Mouse (Mus musculus) embryonic facial prominence, embryonic 15.5 days (tissue): ENCODE measurements around the gene Cul4a. TPM values are rescaled to one million over a fixed set of nuclear protein-coding genes. Genes with fewer than 3 reads are reported as not detected.

Experiments used
- ATAC-seq: fragments of 200-750 bp; cut with Nextera tagmentation; 2 replicates; pipeline ENCODE4 v1.8.0; 2017; ENCODE audit warnings: low read depth, moderate TSS enrichment; ENCODE audit not compliant: insufficient number of reproducible peaks, low FRiP score, low TSS enrichment
- H3K27ac ChIP-seq: fragments of 300-500 bp; sonication (generic); replicated peaks from 2 replicates; pipeline ENCODE4 v1.5.1; 2015; ENCODE audit warnings: mild to moderate bottlenecking, inconsistent platforms
- H3K27me3 ChIP-seq: fragments of 300-500 bp; sonication (generic); 2 replicates; pipeline ENCODE4 v1.6.1; 2015; ENCODE audit warnings: inconsistent platforms
- H3K36me3 ChIP-seq: fragments of 300-500 bp; sonication (generic); 2 replicates; pipeline ENCODE4 v1.6.1; 2015; ENCODE audit warnings: mild to moderate bottlenecking, inconsistent platforms
- H3K4me1 ChIP-seq: fragments of 300-500 bp; sonication (generic); 2 replicates; pipeline ENCODE4 v1.6.1; 2015; ENCODE audit warnings: inconsistent platforms
- H3K4me2 ChIP-seq: fragments of 300-500 bp; sonication (generic); replicated peaks from 2 replicates; pipeline ENCODE4 v1.6.1; 2015; ENCODE audit warnings: mild to moderate bottlenecking, inconsistent platforms
- H3K4me3 ChIP-seq: fragments of 300-500 bp; sonication (generic); replicated peaks from 2 replicates; pipeline ENCODE4 v1.5.1; 2015; ENCODE audit warnings: mild to moderate bottlenecking, inconsistent platforms
- H3K9ac ChIP-seq: fragments of 300-500 bp; sonication (generic); 2 replicates; pipeline ENCODE4 v1.6.1; 2015; ENCODE audit warnings: inconsistent platforms
- H3K9me3 ChIP-seq: fragments of 300-500 bp; sonication (generic); replicated peaks from 2 replicates; pipeline ENCODE4 v1.6.1; 2016; ENCODE audit warnings: inconsistent platforms
- WGBS: fragments of 180-500 bp; shearing (Covaris S2); methylation state at CpG from one replicate; pipeline ENCODE4 v1.1.7; 2015; 5-methylcytosine and 5-hydroxymethylcytosine counted together
- polyA plus RNA-seq: library from polyadenylated mRNA; unstranded; fragments of >200 nt; fragmentation: Nextera tagmentation; extraction: Ambion mirVana; gene quantifications from 2 replicates; pipeline ENCODE4 v1.2.1, GENCODE M21; 2015

Cul4a gene
- polyA plus RNA-seq, 1 experiment from 2014 or later, result 106 TPM

- Histone ChIP-seq H3K27ac (no peak overlapping the region), H3K4me1 (no peaks in the 10 kb centered on the region), H3K9ac (no peak overlapping the region), H3K9me3 (no peaks in the 10 kb centered on the region), H3K27me3 (no peaks in the 10 kb centered on the region), H3K36me3 (peaks cover 98% of the 10 kb centered on the region), H3K4me3 (no peak overlapping the region), H3K4me2 (no peak overlapping the region)
- WGBS, result 90% methylated on average over 6 of the region's 6 CpGs
- no peak for ATAC-seq
Measured at GRCm38 (mm10) chr8:13139641-13140182, 34.3 kb downstream of the Cul4a start.

- WGBS, result 89% methylated on average over 5 of the region's 5 CpGs
- Histone ChIP-seq H3K36me3 (peaks cover 98% of the 10 kb centered on the region), H3K4me2 (no peak overlapping the region), H3K4me3 (no peak overlapping the region), H3K27me3 (no peaks in the 10 kb centered on the region), H3K27ac (no peak overlapping the region), H3K9ac (no peak overlapping the region), H3K9me3 (no peaks in the 10 kb centered on the region), H3K4me1 (no peaks in the 10 kb centered on the region)
- no peak for ATAC-seq
Measured at GRCm38 (mm10) chr8:13141681-13142080, 36.3 kb downstream of the Cul4a start.

GRCm38 (mm10) chr8:13148476-13148875 is 43.1 kb downstream of the Cul4a start:
- no peak overlapping the region for H3K9ac ChIP-seq
- H3K27ac ChIP-seq, result no peak overlapping the region
- H3K4me3 ChIP-seq, result no peak overlapping the region
- 88% methylated on average over 2 of the region's 2 CpGs for WGBS
- ATAC-seq, result no peak
- H3K36me3 ChIP-seq, result peaks cover 65% of the 10 kb centered on the region
- no peaks in the 10 kb centered on the region for H3K27me3 ChIP-seq
- no peaks in the 10 kb centered on the region for H3K4me1 ChIP-seq
- H3K4me2 ChIP-seq, result no peak overlapping the region
- no peaks in the 10 kb centered on the region for H3K9me3 ChIP-seq

- Histone ChIP-seq H3K4me3 (no peak overlapping the region), H3K27ac (no peak overlapping the region), H3K36me3 (peaks cover 59% of the 10 kb centered on the region), H3K4me1 (no peaks in the 10 kb centered on the region), H3K4me2 (no peak overlapping the region), H3K27me3 (no peaks in the 10 kb centered on the region), H3K9me3 (no peaks in the 10 kb centered on the region), H3K9ac (no peak overlapping the region)
- WGBS, result 97% methylated on average over 2 of the region's 2 CpGs
- ATAC-seq, result no peak
Measured at GRCm38 (mm10) chr8:13149287-13149686, 43.9 kb downstream of the Cul4a start.

GRCm38 (mm10) chr8:13149866-13150265 is 44.4 kb downstream of the Cul4a start:
- H3K27me3 ChIP-seq, result no peaks in the 10 kb centered on the region
- no peak overlapping the region for H3K4me2 ChIP-seq
- ATAC-seq, result no peak
- H3K36me3 ChIP-seq, result peaks cover 53% of the 10 kb centered on the region
- no peak overlapping the region for H3K27ac ChIP-seq
- no peaks in the 10 kb centered on the region for H3K4me1 ChIP-seq
- H3K9ac ChIP-seq, result no peak overlapping the region
- no peak overlapping the region for H3K4me3 ChIP-seq
- no peaks in the 10 kb centered on the region for H3K9me3 ChIP-seq
- WGBS, result 51% methylated on average over 5 of the region's 5 CpGs

GRCm38 (mm10) chr8:13150929-13151328 is 45.5 kb downstream of the Cul4a start:
- Histone ChIP-seq H3K9ac (no peak overlapping the region), H3K27ac (no peak overlapping the region), H3K36me3 (peaks cover 43% of the 10 kb centered on the region), H3K4me1 (no peaks in the 10 kb centered on the region), H3K9me3 (no peaks in the 10 kb centered on the region), H3K4me3 (no peak overlapping the region), H3K4me2 (no peak overlapping the region), H3K27me3 (no peaks in the 10 kb centered on the region)
- ATAC-seq, result no peak
- WGBS, result 79% methylated on average over 2 of the region's 2 CpGs

- Histone ChIP-seq H3K4me1 (peaks cover 4% of the 10 kb centered on the region; the same call in 1 of the 2 replicates), H3K4me2 (no peak overlapping the region)
Measured at GRCm38 (mm10) chr8:13154099-13154498, 48.7 kb downstream of the Cul4a start.

GRCm38 (mm10) chr8:13155358-13155757 is 49.9 kb downstream of the Cul4a start:
- no peak overlapping the region for H3K4me3 ChIP-seq
- H3K36me3 ChIP-seq, result 0 out of 2 replicates have a peak, but pooled peaks cover 5% of the 10 kb centered on the region
- H3K27me3 ChIP-seq, result no peaks in the 10 kb centered on the region
- H3K4me2 ChIP-seq, result no peak overlapping the region
- H3K9ac ChIP-seq, result no peak overlapping the region
- no peak overlapping the region for H3K27ac ChIP-seq
- H3K4me1 ChIP-seq, result peaks cover 11% of the 10 kb centered on the region
- whole genome bisulfite sequencing, result 69% methylated on average over 9 of the region's 9 CpGs
- ATAC-seq, result no peak
- H3K9me3 ChIP-seq, result no peaks in the 10 kb centered on the region

More at GRCm38 (mm10) chr8:13154099-13154498, 48.7 kb downstream of the Cul4a start:
- no peak for ATAC-seq
- Histone ChIP-seq H3K9ac (no peak overlapping the region), H3K27me3 (no peaks in the 10 kb centered on the region), H3K36me3 (peaks cover 15% of the 10 kb centered on the region), H3K27ac (no peak overlapping the region), H3K9me3 (no peaks in the 10 kb centered on the region), H3K4me3 (no peak overlapping the region)
- WGBS, result 72% methylated on average over 9 of the region's 9 CpGs

- Histone ChIP-seq H3K27ac (no peak overlapping the region), H3K4me1 (peaks cover 14% of the 10 kb centered on the region), H3K4me3 (no peak overlapping the region), H3K9me3 (no peaks in the 10 kb centered on the region), H3K4me2 (no peak overlapping the region), H3K27me3 (no peaks in the 10 kb centered on the region), H3K9ac (no peak overlapping the region), H3K36me3 (no peaks in the 10 kb centered on the region)
- no peak for ATAC-seq
- 75% methylated on average over 12 of the region's 12 CpGs for WGBS
Measured at GRCm38 (mm10) chr8:13156327-13157097, 51.1 kb downstream of the Cul4a start.

- Histone ChIP-seq H3K4me3 (peak within 1 kb of the TSS; percentile 100), H3K9me3 (no peaks in the 10 kb centered on the region), H3K27me3 (no peaks in the 10 kb centered on the region), H3K36me3 (no peaks in the 10 kb centered on the region), H3K4me2 (peak within 1 kb of the TSS; percentile 89), H3K27ac (peak within 1 kb of the TSS; percentile 74), H3K9ac (peak within 1 kb of the TSS; percentile 95), H3K4me1 (peaks cover 21% of the 10 kb centered on the region)
- WGBS, result 1% methylated on average over 49 of the region's 50 CpGs
- ATAC-seq, result peak; percentile 93
Measured at GRCm38 (mm10) chr8:13158718-13159376, 53.4 kb downstream of the Cul4a start, which contains the start of gene Lamp1. Gene Lamp1 (plus strand): TSS chr8:13159161.

GRCm38 (mm10) chr8:13159377-13159881 is 54.0 kb downstream of the Cul4a start:
- Histone ChIP-seq H3K27me3 (no peaks in the 10 kb centered on the region), H3K9ac (peak overlapping the region; percentile 95), H3K27ac (peak overlapping the region; percentile 72), H3K36me3 (no peaks in the 10 kb centered on the region), H3K4me1 (peaks cover 21% of the 10 kb centered on the region), H3K4me2 (peak overlapping the region; percentile 89), H3K4me3 (peak overlapping the region; percentile 100), H3K9me3 (no peaks in the 10 kb centered on the region)
- WGBS, result under 1% methylated on average over 49 of the region's 49 CpGs
- ATAC-seq, result peak; percentile 60; the same call in 1 of the 2 replicates
